Mouse (Mus musculus): ENCODE measurements around the gene Cobll1. TPM values are rescaled to one million over a fixed set of nuclear protein-coding genes. Genes with fewer than 3 reads are reported as not detected.

Cobll1 gene
- polyA plus RNA-seq, 1 experiment from 2014 or later: 6.4 TPM

DNA sequence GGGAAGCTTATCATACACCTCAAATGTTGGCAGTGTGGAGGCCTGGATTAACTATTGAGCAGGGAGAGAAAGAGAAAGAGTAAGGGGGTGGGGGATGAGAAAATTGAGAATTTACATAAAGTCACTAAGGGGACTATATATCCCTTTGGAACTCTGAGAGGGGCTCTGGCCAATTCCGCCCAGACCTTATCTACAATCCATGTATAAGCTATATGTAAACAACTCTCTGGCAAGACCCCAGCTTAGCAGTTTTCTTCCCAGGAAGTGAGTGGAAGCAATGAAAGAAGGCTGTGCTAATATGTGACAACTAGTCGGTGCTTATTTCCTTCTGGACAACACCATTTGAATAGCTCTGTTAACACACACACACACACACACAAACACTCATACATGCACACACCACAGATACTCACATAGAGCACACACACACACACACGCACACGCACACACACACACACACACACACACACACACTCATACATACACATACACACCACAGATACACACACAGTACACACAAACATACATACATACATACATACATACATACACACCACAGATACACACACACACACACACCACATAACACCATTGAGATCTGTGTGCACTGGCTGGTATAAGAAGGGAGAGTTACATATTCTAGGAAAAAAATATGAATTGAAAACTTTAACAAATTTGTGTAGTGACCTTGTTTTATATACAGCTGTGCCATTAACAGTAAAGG lies 99.4 kb downstream of the Cobll1 start:
- DNase-seq (ENCODE audit: low spot score): no peak
- WGBS: 68% methylated on average over 4 of the region's 4 CpGs
- no peak overlapping the region for H3K4me2 ChIP-seq
- no peak overlapping the region for H3K9ac ChIP-seq (ENCODE audit: low read depth, low read length)
- H3K27ac ChIP-seq (ENCODE audit: low read depth, low read length): no peak overlapping the region
- H3K4me1 ChIP-seq (replicated peaks; ENCODE audit: control insufficient read depth, insufficient read depth, low read length): no peaks in the 10 kb centered on the region
- H3K9me3 ChIP-seq (ENCODE audit: control insufficient read depth, low read length): no peaks in the 10 kb centered on the region
- no peaks in the 10 kb centered on the region for H3K36me3 ChIP-seq (ENCODE audit: control insufficient read depth, insufficient read depth, low read length)
- no peak for ATAC-seq (replicated peaks; ENCODE audit: low FRiP score)
- H3K4me3 ChIP-seq (ENCODE audit: low read depth, low read length): no peak overlapping the region
- no peaks in the 10 kb centered on the region for H3K27me3 ChIP-seq (replicated peaks; ENCODE audit: control insufficient read depth, insufficient read depth, low read length)

DNA sequence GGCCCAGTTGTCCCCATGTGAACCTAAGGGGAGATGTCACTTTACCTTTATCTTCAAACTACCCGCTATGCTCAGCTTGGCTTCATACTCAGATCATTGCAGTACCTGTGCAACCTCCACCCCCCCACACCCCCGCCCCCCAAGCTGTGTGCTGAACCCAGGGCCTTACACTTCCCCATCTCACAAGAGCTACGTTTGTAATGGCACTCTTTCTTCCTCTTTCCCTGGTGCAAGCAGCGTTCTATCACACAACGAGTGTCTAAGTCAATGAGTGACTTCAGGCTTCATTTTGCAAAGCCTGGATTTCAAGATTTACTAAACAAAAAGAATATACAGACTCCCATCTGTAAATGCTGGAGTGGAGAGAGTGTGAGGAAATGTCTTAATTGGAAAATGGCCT lies 100.2 kb downstream of the Cobll1 start:
- H3K27ac ChIP-seq (ENCODE audit: low read depth, low read length): no peak overlapping the region
- no peaks in the 10 kb centered on the region for H3K9me3 ChIP-seq (ENCODE audit: control insufficient read depth, low read length)
- no peak overlapping the region for H3K9ac ChIP-seq (ENCODE audit: low read depth, low read length)
- H3K36me3 ChIP-seq (ENCODE audit: control insufficient read depth, insufficient read depth, low read length): no peaks in the 10 kb centered on the region
- no peak overlapping the region for H3K4me2 ChIP-seq
- WGBS: 57% methylated on average over 5 of the region's 5 CpGs
- H3K4me3 ChIP-seq (ENCODE audit: low read depth, low read length): no peak overlapping the region
- no peaks in the 10 kb centered on the region for H3K27me3 ChIP-seq (replicated peaks; ENCODE audit: control insufficient read depth, insufficient read depth, low read length)
- no peaks in the 10 kb centered on the region for H3K4me1 ChIP-seq (replicated peaks; ENCODE audit: control insufficient read depth, insufficient read depth, low read length)
- ATAC-seq (replicated peaks; ENCODE audit: low FRiP score) (no peak), DNase-seq (ENCODE audit: low spot score) (no peak)

DNA sequence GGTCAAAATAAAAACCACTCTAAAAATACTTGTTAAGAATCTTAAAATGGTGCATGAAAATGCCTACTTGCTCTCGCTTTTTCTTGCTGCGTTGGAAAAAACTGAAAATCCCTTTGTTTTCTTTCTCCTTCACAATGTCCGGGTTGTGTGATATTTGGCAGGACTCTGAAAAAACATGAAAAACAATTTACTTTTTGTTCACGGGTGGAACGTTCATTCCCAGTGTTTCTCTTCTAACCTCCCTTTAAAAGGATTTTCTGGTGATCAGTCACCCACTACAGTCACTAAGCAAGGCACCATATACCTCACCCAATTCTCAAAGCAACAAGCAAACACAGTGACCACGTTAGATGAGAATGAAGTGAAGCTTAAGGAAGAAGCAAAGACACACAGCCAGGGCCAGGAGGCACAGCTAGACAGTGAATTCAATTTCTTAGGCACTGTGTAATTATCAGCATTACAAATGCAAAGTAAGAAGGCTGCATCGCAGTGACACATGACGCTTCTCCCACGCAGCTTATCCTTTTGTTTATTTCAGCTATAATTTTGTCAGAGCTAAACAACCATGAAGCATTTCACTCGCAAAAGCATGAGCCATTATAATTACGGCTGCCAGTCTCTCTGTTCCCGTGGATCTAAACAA lies 112.9 kb downstream of the Cobll1 start:
- H3K36me3 ChIP-seq (ENCODE audit: control insufficient read depth, insufficient read depth, low read length): no peaks in the 10 kb centered on the region
- no peak for DNase-seq (ENCODE audit: low spot score)
- H3K4me2 ChIP-seq: no peak overlapping the region
- no peak overlapping the region for H3K27ac ChIP-seq (ENCODE audit: low read depth, low read length)
- no peak for ATAC-seq (replicated peaks; ENCODE audit: low FRiP score)
- H3K4me3 ChIP-seq (ENCODE audit: low read depth, low read length): no peak overlapping the region
- no peak overlapping the region for H3K9ac ChIP-seq (ENCODE audit: low read depth, low read length)
- no peaks in the 10 kb centered on the region for H3K4me1 ChIP-seq (replicated peaks; ENCODE audit: control insufficient read depth, insufficient read depth, low read length)
- no peaks in the 10 kb centered on the region for H3K9me3 ChIP-seq (ENCODE audit: control insufficient read depth, low read length)
- no peaks in the 10 kb centered on the region for H3K27me3 ChIP-seq (replicated peaks; ENCODE audit: control insufficient read depth, insufficient read depth, low read length)
- 84% methylated on average over 12 of the region's 12 CpGs for WGBS

DNA sequence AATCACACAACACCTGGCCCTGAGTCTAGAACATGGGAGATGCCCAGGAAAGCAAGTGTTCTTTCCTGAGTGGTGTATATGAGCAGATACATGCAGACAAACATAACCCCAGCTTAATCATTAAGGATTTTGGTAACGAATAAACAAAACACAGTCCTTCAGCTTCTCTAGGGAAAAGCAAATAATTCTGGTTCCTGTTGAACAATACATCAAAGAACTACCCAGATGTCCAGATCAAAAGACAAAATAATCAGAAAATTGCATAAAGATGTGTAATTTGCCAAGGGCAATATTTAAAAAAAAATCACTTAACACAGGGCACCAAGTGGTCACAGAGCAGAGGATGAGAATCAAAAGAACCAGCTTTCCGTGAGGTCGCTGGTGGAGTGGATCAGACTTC lies 115.5 kb downstream of the Cobll1 start:
- Histone ChIP-seq H3K4me2 (no peak overlapping the region), H3K4me3 (ENCODE audit: low read depth, low read length) (no peak overlapping the region), H3K36me3 (ENCODE audit: control insufficient read depth, insufficient read depth, low read length) (no peaks in the 10 kb centered on the region), H3K9ac (ENCODE audit: low read depth, low read length) (no peak overlapping the region), H3K4me1 (replicated peaks; ENCODE audit: control insufficient read depth, insufficient read depth, low read length) (no peaks in the 10 kb centered on the region; the same call in 1 of the 2 replicates), H3K9me3 (ENCODE audit: control insufficient read depth, low read length) (no peaks in the 10 kb centered on the region), H3K27ac (ENCODE audit: low read depth, low read length) (no peak overlapping the region), H3K27me3 (replicated peaks; ENCODE audit: control insufficient read depth, insufficient read depth, low read length) (no peaks in the 10 kb centered on the region)
- ATAC-seq (replicated peaks; ENCODE audit: low FRiP score) (no peak), DNase-seq (ENCODE audit: low spot score) (no peak)
- 83% methylated on average over 3 of the region's 3 CpGs for WGBS

DNA sequence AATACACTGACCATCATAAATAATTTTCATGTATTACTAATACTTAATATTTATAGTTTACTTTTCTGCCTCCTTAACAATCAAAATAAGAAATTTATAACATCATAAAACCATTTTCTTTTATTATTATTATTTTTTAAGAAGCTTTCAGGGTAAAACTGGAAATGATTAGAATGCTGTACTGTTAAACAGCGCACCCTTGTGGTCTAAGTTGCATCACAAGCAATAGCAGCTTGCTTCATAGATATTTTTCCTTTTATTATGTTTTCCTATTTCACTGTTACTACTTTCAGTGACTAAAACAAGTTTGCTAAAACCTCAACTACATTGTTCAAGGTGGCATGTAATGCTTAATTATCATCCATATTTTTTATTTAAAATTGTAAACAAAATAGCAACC lies 117.8 kb downstream of the Cobll1 start:
- Histone ChIP-seq H3K27ac (ENCODE audit: low read depth, low read length) (no peak overlapping the region), H3K4me2 (no peak overlapping the region), H3K27me3 (replicated peaks; ENCODE audit: control insufficient read depth, insufficient read depth, low read length) (no peaks in the 10 kb centered on the region), H3K36me3 (ENCODE audit: control insufficient read depth, insufficient read depth, low read length) (no peaks in the 10 kb centered on the region), H3K4me3 (ENCODE audit: low read depth, low read length) (no peak overlapping the region), H3K9ac (ENCODE audit: low read depth, low read length) (no peak overlapping the region), H3K4me1 (replicated peaks; ENCODE audit: control insufficient read depth, insufficient read depth, low read length) (no peaks in the 10 kb centered on the region; the same call in 1 of the 2 replicates), H3K9me3 (ENCODE audit: control insufficient read depth, low read length) (no peaks in the 10 kb centered on the region)
- 6% methylated on average over 1 of the region's 1 CpGs for WGBS
- no peak for DNase-seq (ENCODE audit: low spot score)
- ATAC-seq (replicated peaks; ENCODE audit: low FRiP score): no peak

DNA sequence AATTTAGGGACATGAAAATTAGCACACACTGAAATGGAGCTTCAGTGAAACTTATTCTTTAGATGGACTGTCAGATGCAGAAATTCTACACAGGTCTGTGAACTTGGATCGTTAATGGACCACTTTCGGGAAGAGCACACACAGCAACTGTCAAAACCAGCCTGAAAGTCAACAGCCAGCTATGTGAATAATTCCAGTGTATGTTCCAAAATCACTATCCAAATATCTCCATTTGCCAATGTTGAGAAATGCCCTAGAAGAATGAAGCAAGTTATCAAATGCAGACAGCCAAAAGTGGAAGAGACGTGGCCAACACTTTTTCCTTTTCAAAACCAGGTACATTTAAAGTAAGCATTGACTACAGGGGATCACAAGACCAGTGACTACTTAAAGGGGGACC lies 118.2 kb downstream of the Cobll1 start:
- no peak overlapping the region for H3K9ac ChIP-seq (ENCODE audit: low read depth, low read length)
- H3K27ac ChIP-seq (ENCODE audit: low read depth, low read length): no peak overlapping the region
- H3K4me1 ChIP-seq (replicated peaks; ENCODE audit: control insufficient read depth, insufficient read depth, low read length): no peaks in the 10 kb centered on the region; the same call in 1 of the 2 replicates
- H3K4me3 ChIP-seq (ENCODE audit: low read depth, low read length): no peak overlapping the region
- H3K9me3 ChIP-seq (ENCODE audit: control insufficient read depth, low read length): no peaks in the 10 kb centered on the region
- H3K27me3 ChIP-seq (replicated peaks; ENCODE audit: control insufficient read depth, insufficient read depth, low read length): no peaks in the 10 kb centered on the region
- ATAC-seq (replicated peaks; ENCODE audit: low FRiP score): no peak
- WGBS: 67% methylated on average over 3 of the region's 3 CpGs
- no peak overlapping the region for H3K4me2 ChIP-seq
- no peaks in the 10 kb centered on the region for H3K36me3 ChIP-seq (ENCODE audit: control insufficient read depth, insufficient read depth, low read length)
- DNase-seq (ENCODE audit: low spot score): no peak

DNA sequence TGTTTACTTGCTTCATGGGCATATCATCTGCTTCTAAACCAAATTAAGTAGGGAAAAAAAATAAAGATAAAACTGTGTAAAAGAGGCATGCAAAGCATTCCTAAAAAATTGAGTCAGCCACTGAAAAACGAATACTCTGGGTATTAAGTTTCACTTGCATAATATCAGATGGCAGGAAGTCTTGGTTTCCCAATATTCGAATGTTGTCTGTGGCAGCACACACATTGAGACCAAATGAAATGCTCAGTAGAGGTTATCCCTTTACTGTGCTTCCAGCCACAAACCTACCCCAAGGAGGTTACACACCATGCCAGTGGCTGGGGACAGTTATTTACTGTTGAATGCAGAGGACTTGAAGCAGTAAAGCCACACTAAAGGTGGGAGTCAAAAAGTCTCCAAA lies 119.1 kb downstream of the Cobll1 start:
- Histone ChIP-seq H3K9ac (ENCODE audit: low read depth, low read length) (no peak overlapping the region), H3K27me3 (replicated peaks; ENCODE audit: control insufficient read depth, insufficient read depth, low read length) (no peaks in the 10 kb centered on the region), H3K9me3 (ENCODE audit: control insufficient read depth, low read length) (no peaks in the 10 kb centered on the region), H3K27ac (ENCODE audit: low read depth, low read length) (no peak overlapping the region), H3K4me2 (no peak overlapping the region), H3K4me3 (ENCODE audit: low read depth, low read length) (no peak overlapping the region), H3K36me3 (ENCODE audit: control insufficient read depth, insufficient read depth, low read length) (no peaks in the 10 kb centered on the region), H3K4me1 (replicated peaks; ENCODE audit: control insufficient read depth, insufficient read depth, low read length) (no peaks in the 10 kb centered on the region; the same call in 1 of the 2 replicates)
- DNase-seq (ENCODE audit: low spot score): no peak
- 64% methylated on average over 2 of the region's 2 CpGs for WGBS
- no peak for ATAC-seq (replicated peaks; ENCODE audit: low FRiP score)

DNA sequence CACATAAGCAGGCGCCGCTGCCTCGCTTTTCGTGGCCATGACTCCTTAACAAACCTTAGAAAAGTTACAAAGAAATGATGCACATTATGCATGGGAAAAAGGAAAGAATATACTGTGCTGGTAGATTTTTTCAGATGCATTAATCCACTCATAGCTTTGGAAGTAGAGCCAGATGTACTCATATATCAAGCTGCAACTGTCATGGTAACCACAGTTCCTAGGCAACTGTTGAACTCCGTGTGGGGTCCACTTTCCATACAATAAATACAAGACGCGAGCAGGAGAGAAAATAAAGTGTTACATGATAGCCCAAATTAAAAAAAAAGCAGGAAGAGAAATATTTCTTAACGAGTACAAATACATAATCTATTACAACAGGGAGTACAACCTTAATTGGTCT lies 119.5 kb downstream of the Cobll1 start:
- H3K27me3 ChIP-seq (replicated peaks; ENCODE audit: control insufficient read depth, insufficient read depth, low read length): no peaks in the 10 kb centered on the region
- no peak overlapping the region for H3K27ac ChIP-seq (ENCODE audit: low read depth, low read length)
- no peak overlapping the region for H3K4me3 ChIP-seq (ENCODE audit: low read depth, low read length)
- no peak for DNase-seq (ENCODE audit: low spot score)
- H3K4me1 ChIP-seq (replicated peaks; ENCODE audit: control insufficient read depth, insufficient read depth, low read length): no peaks in the 10 kb centered on the region; the same call in 1 of the 2 replicates
- H3K9me3 ChIP-seq (ENCODE audit: control insufficient read depth, low read length): no peaks in the 10 kb centered on the region
- ATAC-seq (replicated peaks; ENCODE audit: low FRiP score): no peak
- WGBS: 84% methylated on average over 8 of the region's 8 CpGs
- no peak overlapping the region for H3K4me2 ChIP-seq
- no peaks in the 10 kb centered on the region for H3K36me3 ChIP-seq (ENCODE audit: control insufficient read depth, insufficient read depth, low read length)
- no peak overlapping the region for H3K9ac ChIP-seq (ENCODE audit: low read depth, low read length)

DNA sequence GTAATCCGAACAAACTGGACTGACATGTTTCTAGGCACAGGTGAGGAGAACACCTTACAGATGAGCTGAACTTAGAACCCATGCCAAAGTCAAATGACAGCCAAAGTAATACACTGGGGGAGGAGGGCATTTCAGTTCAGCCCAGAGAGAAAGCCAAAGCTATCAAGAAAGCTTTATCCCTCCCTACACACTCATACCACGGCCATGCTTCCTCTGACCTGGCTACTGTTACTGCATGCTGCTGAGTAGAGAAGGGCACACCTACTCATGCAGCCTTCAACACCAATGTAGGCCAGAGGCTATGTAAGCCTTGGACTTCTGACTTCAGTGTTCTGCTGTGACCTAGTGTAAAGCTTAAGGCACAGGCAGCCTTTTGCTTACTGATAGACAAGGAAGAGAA lies 120.1 kb downstream of the Cobll1 start:
- H3K4me3 ChIP-seq (ENCODE audit: low read depth, low read length): no peak overlapping the region
- H3K27ac ChIP-seq (ENCODE audit: low read depth, low read length): no peak overlapping the region
- no peak overlapping the region for H3K4me2 ChIP-seq
- H3K27me3 ChIP-seq (replicated peaks; ENCODE audit: control insufficient read depth, insufficient read depth, low read length): no peaks in the 10 kb centered on the region
- H3K36me3 ChIP-seq (ENCODE audit: control insufficient read depth, insufficient read depth, low read length): no peaks in the 10 kb centered on the region
- no peak for ATAC-seq (replicated peaks; ENCODE audit: low FRiP score)
- no peaks in the 10 kb centered on the region; the same call in 1 of the 2 replicates for H3K4me1 ChIP-seq (replicated peaks; ENCODE audit: control insufficient read depth, insufficient read depth, low read length)
- DNase-seq (ENCODE audit: low spot score): no peak
- WGBS: 84% methylated on average over 2 of the region's 2 CpGs
- no peaks in the 10 kb centered on the region for H3K9me3 ChIP-seq (ENCODE audit: control insufficient read depth, low read length)
- no peak overlapping the region for H3K9ac ChIP-seq (ENCODE audit: low read depth, low read length)
